Mouse (Mus musculus) embryonic stem cell, embryonic (primary cell): Measurements from ENCODE around the gene Wars.

Experiments
- CTCF ChIA-PET, 4 experiments: fragments of 300-600 bp in 2 of 4; fragments of 350-600 bp in 2 of 4; sonication (Branson Sonifier 250); formaldehyde crosslinking; loops; one replicate each; lab custom pipeline; 2022; ENCODE audit warnings: inconsistent platforms in 2 of 4; lab: Charles Lee
- POLR2A ChIA-PET, 4 experiments: fragments of 300-600 bp in 2 of 4; fragments of 350-600 bp in 2 of 4; sonication (Branson Sonifier 250); formaldehyde crosslinking; loops; one replicate each; lab custom pipeline; 2022; ENCODE audit warnings: antibody characterized with exemption in 4 of 4, inconsistent platforms in 1 of 4; lab: Charles Lee

Wars gene

GRCm38 (mm10) chr12:108916447-108917042 lies 22.6 kb upstream of the Wars start:
- ChIA-PET POLR2A (interaction anchor here in 3 of 4 experiments (0.9 to 1.5 kb wide), 6 partner anchors 11 to 22 kb away, joined by 3 to 8 read pairs (median 4); partner anchors contain the start of genes Wars (in 2 of the 3) and Wdr25 (in 1 of the 3)), CTCF (no interaction called here)

GRCm38 (mm10) chr12:108915893-108916292 lies 21.9 kb upstream of the Wars start:
- ChIA-PET POLR2A (interaction anchor here in 3 of 4 experiments (0.8 to 1.5 kb wide), 8 partner anchors 8 to 123 kb away, joined by 3 to 8 read pairs (median 3); partner anchors contain the start of genes Wars (in 2 of the 3), Wdr25 (in 1 of the 3) and Yy1 (in 1 of the 3)), CTCF (interaction anchor here in 2 of 4 experiments (0.5 to 0.7 kb wide), 2 partner anchors 303 to 625 kb away, joined by 3 read pairs; no protein-coding TSS in a partner anchor)

- ChIA-PET CTCF (interaction anchor here in 1 of 4 experiments (0.6 kb wide), 1 partner anchor 686 kb away, joined by 3 read pairs; the partner anchor contains the start of gene Rtl1), POLR2A (interaction anchor here in 2 of 4 experiments (0.8 to 1.2 kb wide), 4 partner anchors 9 to 122 kb away, joined by 3 to 4 read pairs (median 3); partner anchors contain the start of genes Wars (in 1 of the 2) and Yy1 (in 1 of the 2))
These were observed 20.9 kb upstream of the Wars start for GRCm38 (mm10) chr12:108914709-108915340.

DNA sequence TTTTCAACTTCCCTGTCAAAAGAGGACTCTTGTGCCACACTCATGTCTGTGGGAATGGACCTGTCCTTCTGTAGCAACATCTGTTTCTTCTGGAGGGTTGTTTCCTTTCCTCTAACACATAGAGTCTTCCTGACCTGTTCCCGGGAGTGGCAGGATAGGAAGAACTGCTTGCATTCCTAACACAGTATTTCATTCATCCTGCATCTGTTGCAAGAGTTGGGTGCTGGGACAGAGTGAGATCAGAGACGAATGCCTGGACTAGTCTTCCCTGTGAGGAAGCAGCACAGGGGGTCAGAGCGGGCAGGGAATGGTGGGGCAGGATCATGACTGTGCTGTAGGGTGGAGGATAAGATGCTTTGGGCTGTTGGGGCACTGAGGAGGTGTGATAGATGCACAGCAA lies 20.2 kb upstream of the Wars start:
- ChIA-PET POLR2A (interaction anchor here in 1 of 4 experiments (1.3 kb wide), 1 partner anchor 10 kb away, joined by 3 read pairs; no protein-coding TSS in a partner anchor), CTCF (no interaction called here)

DNA sequence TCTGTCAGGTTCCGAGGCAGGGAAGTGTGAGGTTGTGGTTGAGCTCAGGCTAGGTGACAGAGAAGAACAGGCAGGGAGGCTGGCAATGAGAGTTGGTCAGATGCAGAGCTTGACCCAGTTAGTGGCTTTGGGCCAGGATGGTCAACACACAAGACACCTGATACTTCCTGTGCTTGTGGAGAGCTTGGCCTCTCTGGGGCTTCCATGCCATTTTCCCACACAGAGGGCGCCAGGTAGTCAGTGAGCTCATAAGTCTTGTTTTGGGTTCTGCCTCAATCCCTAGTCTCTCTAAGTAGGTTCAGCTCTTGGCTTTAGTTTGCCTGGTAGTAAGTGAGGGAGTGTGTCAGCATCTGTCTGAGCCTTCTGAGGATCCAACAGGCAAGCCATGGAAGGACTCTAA lies 18.5 kb upstream of the Wars start:
- ChIA-PET CTCF (no interaction called here), POLR2A (interaction anchor here in 1 of 4 experiments (1.2 to 1.8 kb wide), 2 partner anchors 12 to 15 kb away, joined by 3 to 7 read pairs; no protein-coding TSS in a partner anchor)

- CTCF ChIA-PET: no interaction called here
- POLR2A ChIA-PET: interaction anchor here in 1 of 4 experiments (0.6 kb wide), 1 partner anchor 1041 kb away, joined by 3 read pairs; no protein-coding TSS in a partner anchor
These were observed 16.0 kb upstream of the Wars start for GRCm38 (mm10) chr12:108909846-108910433.

GRCm38 (mm10) chr12:108906398-108906797 lies 12.4 kb upstream of the Wars start:
- POLR2A ChIA-PET: interaction anchor here in 3 of 4 experiments (0.6 to 5.1 kb wide), 9 partner anchors 10 to 83 kb away, joined by 3 to 28 read pairs (median 5); partner anchors contain the start of genes Wars (in 2 of the 3) and Wdr25 (in 2 of the 3)

GRCm38 (mm10) chr12:108905620-108906302 lies 11.8 kb upstream of the Wars start:
- ChIA-PET CTCF (interaction anchor here in 2 of 4 experiments (0.6 to 1.9 kb wide), 9 partner anchors 48 to 681 kb away, joined by 3 to 6 read pairs (median 3); no protein-coding TSS in a partner anchor), POLR2A (interaction anchor here in 3 of 4 experiments (0.5 to 5.1 kb wide), 13 partner anchors 9 to 648 kb away, joined by 3 to 28 read pairs (median 5); partner anchors contain the start of genes Wars (in 2 of the 3) and Wdr25 (in 2 of the 3))

More at GRCm38 (mm10) chr12:108906398-108906797, 12.4 kb upstream of the Wars start:
- CTCF ChIA-PET: interaction anchor here in 2 of 4 experiments (0.6 to 1.0 kb wide), 5 partner anchors 47 to 487 kb away, joined by 3 to 6 read pairs (median 3); no protein-coding TSS in a partner anchor

GRCm38 (mm10) chr12:108904276-108904653 lies 10.3 kb upstream of the Wars start:
- POLR2A ChIA-PET: interaction anchor here in 3 of 4 experiments (0.6 to 5.1 kb wide), 16 partner anchors 9 to 1045 kb away, joined by 3 to 28 read pairs (median 3); partner anchors contain the start of genes Wars (in 3 of the 3) and Wdr25 (in 2 of the 3)
- CTCF ChIA-PET: interaction anchor here in 3 of 4 experiments (0.5 to 1.9 kb wide), 14 partner anchors 14 to 1055 kb away, joined by 3 to 9 read pairs (median 4); no protein-coding TSS in a partner anchor

DNA sequence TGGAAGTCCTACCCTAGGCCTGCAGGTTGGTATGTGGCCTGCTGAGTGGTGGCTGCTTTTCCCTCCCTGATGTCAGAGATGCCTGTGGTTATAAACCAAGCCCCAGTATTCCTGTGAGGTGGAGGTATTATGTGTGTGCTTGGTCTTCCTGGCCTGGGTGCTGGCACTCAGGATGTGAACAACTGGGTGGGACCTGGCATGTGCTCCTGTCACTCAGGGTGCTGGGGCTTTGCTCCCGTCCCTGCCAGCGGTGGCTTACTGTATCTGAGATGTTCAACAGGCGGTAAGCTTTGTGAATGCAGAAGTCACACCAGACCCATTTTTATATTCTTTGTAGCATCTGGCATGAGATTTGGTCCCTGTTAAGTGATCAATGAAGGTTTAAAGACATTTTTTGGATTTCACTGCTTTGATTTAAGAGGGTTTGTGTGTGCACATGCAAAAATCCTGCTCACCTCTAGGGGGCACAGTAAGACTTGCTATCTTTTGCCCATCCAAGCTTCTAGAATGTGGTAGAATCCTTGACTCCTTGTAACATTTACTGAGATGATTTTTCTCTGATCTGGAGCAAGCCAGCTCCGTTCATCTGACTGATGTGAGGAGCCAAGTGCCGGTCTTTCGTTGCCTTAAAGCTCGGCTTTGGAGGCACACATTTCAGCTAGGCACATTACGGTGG lies 9.8 kb upstream of the Wars start:
- CTCF ChIA-PET: interaction anchor here in 3 of 4 experiments (0.5 to 1.9 kb wide), 14 partner anchors 23 to 639 kb away, joined by 3 to 9 read pairs (median 4); no protein-coding TSS in a partner anchor
- POLR2A ChIA-PET: interaction anchor here in 3 of 4 experiments (0.6 to 5.1 kb wide), 15 partner anchors 10 to 1046 kb away, joined by 3 to 28 read pairs (median 3); partner anchors contain the start of genes Wars (in 3 of the 3) and Wdr25 (in 2 of the 3)

- ChIA-PET POLR2A (interaction anchor here in 2 of 4 experiments (1.1 to 5.1 kb wide), 7 partner anchors 9 to 142 kb away, joined by 3 to 28 read pairs (median 7); partner anchors contain the start of genes Wars (in 2 of the 2) and Wdr25 (in 2 of the 2)), CTCF (interaction anchor here in 3 of 4 experiments (0.6 to 1.6 kb wide), 5 partner anchors 51 to 491 kb away, joined by 3 to 7 read pairs (median 3); no protein-coding TSS in a partner anchor)
These were observed 9.0 kb upstream of the Wars start for GRCm38 (mm10) chr12:108902940-108903339.

DNA sequence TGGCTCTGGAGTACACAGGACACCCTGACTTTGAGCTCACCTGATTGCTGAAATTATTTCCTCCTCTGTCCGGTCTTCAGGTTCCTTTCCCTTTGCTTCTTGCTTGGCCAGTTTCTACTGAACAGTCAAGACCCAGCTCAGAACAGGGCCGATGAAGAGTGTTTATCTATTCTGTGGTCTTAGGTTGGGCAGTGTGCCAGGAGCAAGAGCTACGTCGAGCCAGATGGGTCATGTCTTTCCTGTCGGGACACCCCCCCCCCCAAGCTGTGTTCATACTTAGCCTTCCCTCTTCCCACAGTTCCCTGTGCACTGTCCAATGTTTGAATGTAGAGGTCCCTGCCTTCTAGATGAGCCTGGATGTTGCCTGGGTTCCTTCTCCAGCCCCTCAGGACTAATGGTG lies 7.4 kb upstream of the Wars start:
- ChIA-PET CTCF (interaction anchor here in 3 of 4 experiments (0.6 to 1.4 kb wide), 5 partner anchors 144 to 1427 kb away, joined by 3 to 5 read pairs (median 4); no protein-coding TSS in a partner anchor), POLR2A (interaction anchor here in 1 of 4 experiments (0.6 to 1.3 kb wide), 3 partner anchors 19 to 661 kb away, joined by 3 to 4 read pairs (median 3); no protein-coding TSS in a partner anchor)

DNA sequence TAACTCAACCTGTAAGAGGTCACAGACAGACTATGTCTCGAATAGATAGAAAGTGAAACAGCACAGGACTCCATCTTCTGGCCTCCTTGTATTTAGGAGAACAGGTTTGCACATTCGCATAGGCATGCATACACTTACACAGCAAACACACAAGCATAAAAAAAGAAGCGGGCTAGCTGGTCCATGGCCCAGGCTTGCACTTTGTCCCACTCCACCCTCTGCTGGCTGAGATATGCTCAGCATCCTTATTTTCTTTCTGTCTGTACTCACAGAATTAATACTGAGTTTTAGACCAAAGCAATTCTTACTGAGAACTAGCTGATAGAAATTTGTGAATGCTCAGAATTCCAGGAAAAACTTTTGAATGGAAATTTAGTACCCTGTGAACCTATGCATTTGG lies 2.0 kb upstream of the Wars start:
- CTCF ChIA-PET: interaction anchor here in 2 of 4 experiments (0.6 to 2.7 kb wide), 6 partner anchors 12 to 498 kb away, joined by 3 to 6 read pairs (median 3); no protein-coding TSS in a partner anchor
- POLR2A ChIA-PET: interaction anchor here in 2 of 4 experiments (0.5 to 3.2 kb wide), 3 partner anchors 13 to 150 kb away, joined by 3 to 36 read pairs (median 8); no protein-coding TSS in a partner anchor

GRCm38 (mm10) chr12:108894432-108894816 lies 450 bp upstream of the Wars start:
- CTCF ChIA-PET: interaction anchor here in 2 of 4 experiments (0.6 to 2.7 kb wide), 4 partner anchors 58 to 612 kb away, joined by 3 to 6 read pairs (median 3); no protein-coding TSS in a partner anchor
- POLR2A ChIA-PET: interaction anchor here (0.5 to 3.4 kb wide), 45 partner anchors 8 to 557 kb away, joined by 3 to 36 read pairs (median 4); partner anchors contain the start of genes Evl (in 1 of the 4), Slc25a29 (in 1 of the 4), Slc25a47 (in 1 of the 4) and Yy1 (in 1 of the 4)

DNA sequence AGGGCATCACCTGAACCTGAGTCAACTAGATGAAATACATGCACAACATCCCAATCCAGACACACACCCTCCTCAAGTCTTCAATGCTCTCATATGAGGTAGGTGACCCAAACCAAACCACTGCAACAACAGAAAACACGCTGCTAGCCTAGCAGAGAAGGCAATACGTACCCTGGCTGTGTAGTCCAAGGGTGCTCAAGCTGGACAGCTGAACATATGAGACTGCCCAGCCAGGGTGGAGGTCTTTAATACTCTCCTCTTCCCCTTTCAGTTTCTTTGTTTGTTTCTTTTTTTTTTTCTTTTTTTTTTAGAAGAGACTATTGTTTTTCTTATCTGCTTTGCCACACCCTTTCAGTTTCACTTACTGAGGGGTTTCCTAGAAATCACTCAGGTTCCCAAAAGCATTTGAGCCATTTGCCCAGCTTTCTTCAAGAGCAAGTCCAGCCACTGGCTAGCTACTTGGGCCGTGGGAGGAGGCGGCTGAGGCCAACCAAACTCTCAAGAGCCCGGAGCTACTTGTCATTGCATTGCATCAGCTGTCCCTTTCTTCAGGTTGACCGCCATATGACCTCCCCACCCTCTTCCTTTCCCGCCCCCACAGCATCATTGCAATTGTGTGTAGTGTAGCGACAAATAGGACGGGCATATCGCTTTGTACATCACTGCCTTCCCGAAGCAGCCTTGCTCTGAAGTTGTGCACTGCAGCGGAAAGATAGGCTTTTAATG lies 822 bp downstream of the Wars start, which contains the start of gene Wdr25:
Gene Wdr25, plus strand, starts transcription at position 643 of the 726 bp plus-strand sequence.
- ChIA-PET POLR2A (interaction anchor here (0.7 to 3.4 kb wide), 27 partner anchors 9 to 1066 kb away, joined by 3 to 36 read pairs (median 5); partner anchors contain the start of genes Slc25a29 (in 1 of the 4), Slc25a47 (in 1 of the 4) and Yy1 (in 1 of the 4)), CTCF (interaction anchor here in 2 of 4 experiments (0.5 to 2.7 kb wide), 3 partner anchors 94 to 501 kb away, joined by 3 to 6 read pairs (median 3); no protein-coding TSS in a partner anchor)
